Comparison of ENCODE assay signal across 8 mouse cellular contexts in genomic region chr4:134101979-134102741, GRCm38 (mm10). TPM values are rescaled to one million over a fixed set of nuclear protein-coding genes. Genes with fewer than 3 reads are reported as not detected.
DNase-seq lines count a peak whose midpoint lies in the region; ATAC-seq and TF ChIP-seq lines count a peak whose summit lies in the region.

Ubxn11 (plus strand) TSS chr4:134102570.

- DNase-seq in MN1 (ENCODE audit: low spot score), result peak; percentile 93
- DNase-seq in cerebellum, adult 9-10 months, result peak; percentile 94
- peak; percentile 90 for DNase-seq in hindbrain, embryonic 10.5 days (ENCODE audit: low spot score)
- DNase-seq in layer of hippocampus, adult 9-11 months, result peak; percentile 94
- DNase-seq in lung, postnatal 0 days (ENCODE audit: low spot score), result peak; percentile 94
- DNase-seq in ovary, postnatal 14 days (ENCODE audit: low spot score), result peak; percentile 79
- DNase-seq in thymus, postnatal 14 days, result peak; percentile 88

- peak; percentile 100 for ATAC-seq in frontal cortex, adult (ENCODE audit: low TSS enrichment)
- peak; percentile 99 for ATAC-seq in lung, postnatal 0 days

- peak within 1 kb of the TSS; percentile 84 for H3K27ac ChIP-seq in hindbrain, embryonic 10.5 days
- H3K27ac ChIP-seq in lung, postnatal 0 days (ENCODE audit: low read length), result no peak within 1 kb of the TSS

- H3K4me1 ChIP-seq in hindbrain, embryonic 10.5 days (replicated peaks), result peaks cover 23% of the 10 kb centered on the region
- H3K4me1 ChIP-seq in lung, postnatal 0 days (ENCODE audit: insufficient read depth, low read depth, low read length), result no peaks in the 10 kb centered on the region

- peak within 1 kb of the TSS; percentile 20; the same call in 1 of the 2 replicates for H3K9ac ChIP-seq in lung, postnatal 0 days (replicated peaks; ENCODE audit: low read depth)

- no peaks in the 10 kb centered on the region for H3K27me3 ChIP-seq in hindbrain, embryonic 10.5 days (ENCODE audit: insufficient read depth, poor library complexity, severe bottlenecking)
- no peaks in the 10 kb centered on the region for H3K27me3 ChIP-seq in lung, postnatal 0 days (replicated peaks; ENCODE audit: insufficient read depth, low read length)

- no peak for TF ChIP-seq CTCF in lung, postnatal 0 days (IDR thresholded peaks at IDR 0.05)

- 18% methylated on average over 34 of the region's 34 CpGs for WGBS in hindbrain, embryonic 10.5 days
- WGBS in lung, postnatal 0 days, result 17% methylated on average over 34 of the region's 34 CpGs

- H3K4me3 ChIP-seq in hindbrain, embryonic 10.5 days, result peak within 1 kb of the TSS; percentile 85
- H3K4me3 ChIP-seq in lung, postnatal 0 days (ENCODE audit: low read depth, low read length), result peak within 1 kb of the TSS; percentile 55

- H3K4me2 ChIP-seq in lung, postnatal 0 days (replicated peaks; ENCODE audit: low read depth, low read length), result peak within 1 kb of the TSS; percentile 67

- H3K9me3 ChIP-seq in hindbrain, embryonic 10.5 days, result no peaks in the 10 kb centered on the region
- no peaks in the 10 kb centered on the region for H3K9me3 ChIP-seq in lung, postnatal 0 days (ENCODE audit: low read length)

- H3K36me3 ChIP-seq in hindbrain, embryonic 10.5 days, result no peaks in the 10 kb centered on the region
- H3K36me3 ChIP-seq in lung, postnatal 0 days (ENCODE audit: insufficient read depth, low read length), result no peaks in the 10 kb centered on the region

- TF ChIP-seq EP300 in lung, postnatal 0 days (IDR thresholded peaks at IDR 0.05), result no peak

RNA-seq across cellular contexts. Expression of gene Ubxn11, which starts in this region (rescaled TPM):
- 7.6 and 11.2 TPM in 2 replicates for polyA plus RNA-seq in hindbrain, embryonic 10.5 days (2016; fragmentation: Nextera tagmentation; extraction: Ambion mirVana)
- polyA plus RNA-seq in lung, postnatal 0 days (2015; fragmentation: Nextera tagmentation; extraction: Ambion mirVana), result 10.3 and 11.3 TPM in 2 replicates
